Mouse (Mus musculus): ENCODE results near the gene Fnbp1l. TPM values are rescaled to one million over a fixed set of nuclear protein-coding genes. Genes with fewer than 3 reads are reported as not detected.

The Fnbp1l gene
- total and polyA plus RNA-seq, 3 experiments, result 1.5 to 2.0 (median 2.0) TPM

- no peak overlapping the region for H3K9ac ChIP-seq (ENCODE audit: insufficient read depth, low read depth)
- no peaks in the 10 kb centered on the region for H3K4me1 ChIP-seq (ENCODE audit: control insufficient read depth in 1 of 2, insufficient read depth in 2 of 2)
- H3K4me2 ChIP-seq (ENCODE audit: insufficient read depth, low read depth, poor library complexity, severe bottlenecking), result no peak overlapping the region
- DNase-seq (ENCODE audit: extremely low read depth), result no peak
- in situ Hi-C loops (cut with MboI; ENCODE audit: low pct_ligation_motif_present, low pct_unique_long_range_greater_than_20kb, low sequenced_read_pairs), result no loop called here
- H3K79me2 ChIP-seq (replicated peaks; ENCODE audit: control insufficient read depth, extremely low read depth, insufficient read depth, poor library complexity, severe bottlenecking), result no peaks in the 10 kb centered on the region
- H3K4me3 ChIP-seq (replicated peaks in 1 of 3; ENCODE audit: low read depth in 2 of 3, low read length in 2 of 3, poor library complexity in 1 of 3), result no peak overlapping the region
- H3K27me3 ChIP-seq (replicated peaks), result no peaks in the 10 kb centered on the region
- no peak overlapping the region for H3K27ac ChIP-seq (ENCODE audit: insufficient read depth, low read depth)
- H3K36me3 ChIP-seq (replicated peaks in 1 of 2; ENCODE audit: control insufficient read depth in 1 of 2, insufficient read depth in 1 of 2, low read length in 1 of 2), result no peaks in the 10 kb centered on the region
- dilution Hi-C loops (cut with MboI; ENCODE audit: extremely low pct_ligation_motif_present, extremely low pct_unique_long_range_greater_than_20kb, low sequenced_read_pairs), result no loop called here
- H3K9me3 ChIP-seq (replicated peaks; ENCODE audit: low read length), result no peaks in the 10 kb centered on the region
- TF ChIP-seq USF1 (IDR thresholded peaks at IDR 0.05; ENCODE audit: low read depth, low read length) (no peak), ETS1 (conservative IDR thresholded peaks at IDR 0.05; ENCODE audit: low read depth, low read length) (no peak), IRF4 (IDR thresholded peaks at IDR 0.05; ENCODE audit: low read depth, low read length) (no peak), E2F4 (IDR thresholded peaks at IDR 0.05; ENCODE audit: insufficient replicate concordance, low read depth, low read length) (no peak), RAD21 (IDR thresholded peaks at IDR 0.05; ENCODE audit: low read depth, low read length) (no peak), CHD1 (IDR thresholded peaks at IDR 0.05; ENCODE audit: low read depth, low read length) (no peak), ZMIZ1 (IDR thresholded peaks at IDR 0.05; ENCODE audit: low read depth, low read length) (no peak), HCFC1 (IDR thresholded peaks at IDR 0.05; ENCODE audit: low read depth, low read length) (no peak), MAFK (IDR thresholded peaks at IDR 0.05; ENCODE audit: insufficient replicate concordance, low read length) (no peak), PAX5 (IDR thresholded peaks at IDR 0.05; ENCODE audit: low read length) (no peak), RCOR1 (conservative IDR thresholded peaks at IDR 0.05; ENCODE audit: low read depth, low read length) (no peak), POLR2AphosphoS2 (IDR thresholded peaks at IDR 0.05; ENCODE audit: low read depth, low read length) (no peak), SIN3A (IDR thresholded peaks at IDR 0.05; ENCODE audit: low read length) (no peak), EP300 (IDR thresholded peaks at IDR 0.05; ENCODE audit: low read length) (no peak), ZKSCAN1 (IDR thresholded peaks at IDR 0.05; ENCODE audit: borderline replicate concordance, low read depth, low read length) (no peak), MEF2A (IDR thresholded peaks at IDR 0.05; ENCODE audit: borderline replicate concordance, low read depth, low read length) (no peak), JUND (conservative IDR thresholded peaks at IDR 0.05; ENCODE audit: low read depth, low read length) (no peak), MXI1 (IDR thresholded peaks at IDR 0.05; ENCODE audit: low read depth, low read length) (no peak), NRF1 (IDR thresholded peaks at IDR 0.05; ENCODE audit: low read depth, low read length) (no peak), GABPA (IDR thresholded peaks at IDR 0.05; ENCODE audit: insufficient replicate concordance, low read depth, low read length) (no peak)
Measured at GRCm38 (mm10) chr3:122660795-122661194, 41.3 kb upstream of the Fnbp1l start.

- Histone ChIP-seq H3K27ac (ENCODE audit: insufficient read depth, low read depth) (no peak overlapping the region), H3K4me2 (ENCODE audit: insufficient read depth, low read depth, poor library complexity, severe bottlenecking) (no peak overlapping the region), H3K9me3 (replicated peaks; ENCODE audit: low read length) (no peaks in the 10 kb centered on the region), H3K9ac (ENCODE audit: insufficient read depth, low read depth) (no peak overlapping the region), H3K27me3 (replicated peaks) (no peaks in the 10 kb centered on the region), H3K79me2 (replicated peaks; ENCODE audit: control insufficient read depth, extremely low read depth, insufficient read depth, poor library complexity, severe bottlenecking) (no peaks in the 10 kb centered on the region), H3K4me3 (replicated peaks in 1 of 3; ENCODE audit: low read depth in 2 of 3, low read length in 2 of 3, poor library complexity in 1 of 3) (no peak overlapping the region), H3K36me3 (replicated peaks in 1 of 2; ENCODE audit: control insufficient read depth in 1 of 2, insufficient read depth in 1 of 2, low read length in 1 of 2) (no peaks in the 10 kb centered on the region), H3K4me1 (ENCODE audit: control insufficient read depth in 1 of 2, insufficient read depth in 2 of 2) (no peaks in the 10 kb centered on the region)
- dilution Hi-C loops (cut with MboI; ENCODE audit: extremely low pct_ligation_motif_present, extremely low pct_unique_long_range_greater_than_20kb, low sequenced_read_pairs) (no loop called here), in situ Hi-C loops (cut with MboI; ENCODE audit: low pct_ligation_motif_present, low pct_unique_long_range_greater_than_20kb, low sequenced_read_pairs) (no loop called here)
- DNase-seq (ENCODE audit: extremely low read depth), result no peak
- no peak for TF ChIP-seq MYC (IDR thresholded peaks at IDR 0.05; ENCODE audit: low read depth, low read length)
- TF ChIP-seq CHD1 (IDR thresholded peaks at IDR 0.05; ENCODE audit: low read depth, low read length), result no peak
- no peak for TF ChIP-seq IRF4 (IDR thresholded peaks at IDR 0.05; ENCODE audit: low read depth, low read length)
- TF ChIP-seq JUND (conservative IDR thresholded peaks at IDR 0.05; ENCODE audit: low read depth, low read length), result no peak
- no peak for TF ChIP-seq ETS1 (conservative IDR thresholded peaks at IDR 0.05; ENCODE audit: low read depth, low read length)
- no peak for TF ChIP-seq USF2 (conservative IDR thresholded peaks at IDR 0.05; ENCODE audit: low read depth, low read length)
- no peak for TF ChIP-seq POLR2AphosphoS2 (IDR thresholded peaks at IDR 0.05; ENCODE audit: low read depth, low read length)
- TF ChIP-seq RCOR1 (conservative IDR thresholded peaks at IDR 0.05; ENCODE audit: low read depth, low read length), result no peak
- TF ChIP-seq RAD21 (IDR thresholded peaks at IDR 0.05; ENCODE audit: low read depth, low read length), result no peak
- no peak for TF ChIP-seq NRF1 (IDR thresholded peaks at IDR 0.05; ENCODE audit: low read depth, low read length)
- TF ChIP-seq MAX (IDR thresholded peaks at IDR 0.05; ENCODE audit: low read length), result no peak
- TF ChIP-seq ZKSCAN1 (IDR thresholded peaks at IDR 0.05; ENCODE audit: borderline replicate concordance, low read depth, low read length), result no peak
- TF ChIP-seq ZNF384 (IDR thresholded peaks at IDR 0.05; ENCODE audit: low read depth, low read length), result no peak
- TF ChIP-seq KAT2A (IDR thresholded peaks at IDR 0.05; ENCODE audit: insufficient replicate concordance, low read length), result no peak
Measured at GRCm38 (mm10) chr3:122659261-122659917, 39.9 kb upstream of the Fnbp1l start.

All from CH12.LX (cell line).